Mouse (Mus musculus) forebrain, embryonic 12.5 days (tissue): ENCODE measurements around the gene Acp1. TPM values are rescaled to one million over a fixed set of nuclear protein-coding genes. Genes with fewer than 3 reads are reported as not detected.

Source experiments
- ATAC-seq: fragments of 200-750 bp; cut with Nextera tagmentation; 2 replicates; pipeline ENCODE4 v1.8.0; 2017; ENCODE audit warnings: moderate TSS enrichment; ENCODE audit not compliant: low FRiP score
- H3K27ac ChIP-seq: fragments of 300-500 bp; sonication (generic); 2 replicates; pipeline ENCODE4 v1.5.1; 2016; ENCODE audit warnings: mild to moderate bottlenecking
- H3K27me3 ChIP-seq: fragments of 300-500 bp; sonication (generic); 2 replicates; pipeline ENCODE4 v1.6.1; 2016; ENCODE audit warnings: mild to moderate bottlenecking
- H3K36me3 ChIP-seq: fragments of 300-500 bp; sonication (generic); replicated peaks from 2 replicates; pipeline ENCODE4 v1.6.1; 2016; ENCODE audit warnings: mild to moderate bottlenecking
- H3K4me1 ChIP-seq: fragments of 300-500 bp; sonication (generic); 2 replicates; pipeline ENCODE4 v1.6.1; 2016
- H3K4me2 ChIP-seq: fragments of 300-500 bp; sonication (generic); 2 replicates; pipeline ENCODE4 v1.6.1; 2016; ENCODE audit warnings: mild to moderate bottlenecking, moderate library complexity
- H3K4me3 ChIP-seq: fragments of 300-500 bp; sonication (generic); replicated peaks from 2 replicates; pipeline ENCODE4 v1.5.1; 2016; ENCODE audit warnings: mild to moderate bottlenecking
- H3K9ac ChIP-seq: fragments of 300-500 bp; sonication (generic); 2 replicates; pipeline ENCODE4 v1.6.1; 2016; ENCODE audit warnings: mild to moderate bottlenecking
- H3K9me3 ChIP-seq: fragments of 300-500 bp; sonication (generic); 2 replicates; pipeline ENCODE4 v1.6.1; 2016
- WGBS: fragments of 180-500 bp; shearing (Covaris S2); methylation state at CpG from one replicate; pipeline ENCODE4 v1.1.7; 2016; 5-methylcytosine and 5-hydroxymethylcytosine counted together
- polyA plus RNA-seq: library from polyadenylated mRNA; unstranded; fragments of >200 nt; fragmentation: Nextera tagmentation; extraction: Ambion mirVana; gene quantifications from 2 replicates; pipeline ENCODE4 v1.2.1, GENCODE M21; 2016

Acp1 gene
- polyA plus RNA-seq, 1 experiment from 2014 or later = 169 TPM

GRCm38 (mm10) chr12:30855442-30856159 lies 55.8 kb downstream of the Acp1 start:
- no peak overlapping the region for H3K4me2 ChIP-seq
- H3K4me3 ChIP-seq = no peak overlapping the region
- H3K9ac ChIP-seq = no peak overlapping the region
- ATAC-seq = no peak
- WGBS = 73% methylated on average over 6 of the region's 6 CpGs
- no peak overlapping the region for H3K27ac ChIP-seq
- H3K27me3 ChIP-seq = no peaks in the 10 kb centered on the region
- no peaks in the 10 kb centered on the region for H3K36me3 ChIP-seq
- H3K4me1 ChIP-seq = no peaks in the 10 kb centered on the region
- no peaks in the 10 kb centered on the region for H3K9me3 ChIP-seq

GRCm38 (mm10) chr12:30851871-30852270 lies 59.5 kb downstream of the Acp1 start:
- WGBS = 91% methylated on average over 6 of the region's 6 CpGs
- no peaks in the 10 kb centered on the region for H3K9me3 ChIP-seq
- no peak overlapping the region for H3K4me2 ChIP-seq
- H3K27ac ChIP-seq = no peak overlapping the region
- H3K9ac ChIP-seq = no peak overlapping the region
- no peaks in the 10 kb centered on the region for H3K36me3 ChIP-seq
- no peak for ATAC-seq
- no peaks in the 10 kb centered on the region for H3K27me3 ChIP-seq
- H3K4me3 ChIP-seq = no peak overlapping the region
- no peaks in the 10 kb centered on the region for H3K4me1 ChIP-seq

GRCm38 (mm10) chr12:30850902-30851301 lies 60.5 kb downstream of the Acp1 start:
- WGBS = 55% methylated on average over 2 of the region's 2 CpGs
- H3K36me3 ChIP-seq = no peaks in the 10 kb centered on the region
- H3K9ac ChIP-seq = no peak overlapping the region
- ATAC-seq = no peak
- no peak overlapping the region for H3K4me3 ChIP-seq
- no peaks in the 10 kb centered on the region for H3K9me3 ChIP-seq
- H3K4me2 ChIP-seq = no peak overlapping the region
- H3K27me3 ChIP-seq = no peaks in the 10 kb centered on the region
- no peak overlapping the region for H3K27ac ChIP-seq
- no peaks in the 10 kb centered on the region for H3K4me1 ChIP-seq

GRCm38 (mm10) chr12:30848521-30848920 lies 62.9 kb downstream of the Acp1 start:
- H3K9me3 ChIP-seq = no peaks in the 10 kb centered on the region
- H3K9ac ChIP-seq = no peak overlapping the region

More at GRCm38 (mm10) chr12:30848521-30848920, 62.9 kb downstream of the Acp1 start:
- H3K36me3 ChIP-seq = no peaks in the 10 kb centered on the region
- H3K4me1 ChIP-seq = no peaks in the 10 kb centered on the region
- no peak overlapping the region for H3K4me3 ChIP-seq
- H3K27me3 ChIP-seq = no peaks in the 10 kb centered on the region
- WGBS = 56% methylated on average over 1 of the region's 1 CpGs
- no peak for ATAC-seq
- no peak overlapping the region for H3K4me2 ChIP-seq
- H3K27ac ChIP-seq = no peak overlapping the region

Other genes starting within 250 kb of the Acp1 start
- 1.1 and 2.0 TPM in 2 replicates for gene Alkal2, start 27.3 kb downstream of the Acp1 start, polyA plus RNA-seq
- 23.6 and 24.0 TPM in 2 replicates for gene Sh3yl1, start 79 bp upstream of the Acp1 start, polyA plus RNA-seq
- gene Fam110c, start 162.3 kb upstream of the Acp1 start, polyA plus RNA-seq = 0.08 and 0.18 TPM in 2 replicates